Mouse (Mus musculus) liver, adult 2 months (tissue): ENCODE data around the gene Capza1.
"Not testable (repeated sequence)": the region's sequence is repeated elsewhere in the genome, so short reads cannot be mapped to it uniquely, and the experiment has no call there.

ENCODE experiments used
- CTCF ChIP-seq: fragments of 200-500 bp; IDR thresholded peaks from 2 replicates; pipeline ENCODE4 v1.5.1; 2011; ENCODE audit warnings: low read depth, low read length, control low read depth
- POLR2A ChIP-seq: fragments of 200-500 bp; IDR thresholded peaks from 2 replicates; pipeline ENCODE4 v1.6.1; 2011; ENCODE audit warnings: low read length, control low read depth; ENCODE audit not compliant: insufficient read depth; ENCODE audit errors: extremely low read depth

- not testable (repeated sequence) for TF ChIP-seq CTCF, POLR2A
These were observed 2.4 kb upstream of the Capza1 start for GRCm38 (mm10) chr3:104866674-104867073.
